Mouse (Mus musculus) R1 (cell line): ENCODE measurements around the gene Olfr324.

Experiments
- DNase-seq: peaks from one replicate; pipeline ENCODE4 v3.0.0-alpha.2; 2018; ENCODE audit warnings: low read depth, low spot score

Olfr324 gene

DNA sequence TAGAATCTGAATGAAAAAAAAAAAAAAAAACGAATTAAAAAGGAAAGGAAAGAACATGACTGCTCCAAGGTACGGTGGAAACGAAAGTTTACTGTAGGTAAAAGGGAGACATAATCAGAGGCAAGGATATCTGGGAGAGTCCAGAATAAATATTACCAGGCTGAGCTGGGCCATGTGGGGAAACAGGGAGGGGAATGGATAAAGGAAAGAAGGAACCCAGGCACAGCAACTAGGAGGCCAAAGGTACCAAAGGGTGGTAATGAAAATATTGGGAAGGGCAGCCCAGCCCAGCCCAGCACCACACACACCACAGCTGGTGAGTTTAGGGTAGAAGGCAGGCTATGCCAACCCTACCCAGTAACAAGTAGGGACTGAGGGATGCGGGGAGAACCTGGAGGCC is 40.0 kb downstream of the Olfr324 start:
- DNase-seq = no peak

GRCm38 (mm10) chr11:58636376-58636977 is 41.6 kb downstream of the Olfr324 start:
- DNase-seq = peak; percentile 57

GRCm38 (mm10) chr11:58638176-58638701 is 43.3 kb downstream of the Olfr324 start:
- DNase-seq = no peak

DNA sequence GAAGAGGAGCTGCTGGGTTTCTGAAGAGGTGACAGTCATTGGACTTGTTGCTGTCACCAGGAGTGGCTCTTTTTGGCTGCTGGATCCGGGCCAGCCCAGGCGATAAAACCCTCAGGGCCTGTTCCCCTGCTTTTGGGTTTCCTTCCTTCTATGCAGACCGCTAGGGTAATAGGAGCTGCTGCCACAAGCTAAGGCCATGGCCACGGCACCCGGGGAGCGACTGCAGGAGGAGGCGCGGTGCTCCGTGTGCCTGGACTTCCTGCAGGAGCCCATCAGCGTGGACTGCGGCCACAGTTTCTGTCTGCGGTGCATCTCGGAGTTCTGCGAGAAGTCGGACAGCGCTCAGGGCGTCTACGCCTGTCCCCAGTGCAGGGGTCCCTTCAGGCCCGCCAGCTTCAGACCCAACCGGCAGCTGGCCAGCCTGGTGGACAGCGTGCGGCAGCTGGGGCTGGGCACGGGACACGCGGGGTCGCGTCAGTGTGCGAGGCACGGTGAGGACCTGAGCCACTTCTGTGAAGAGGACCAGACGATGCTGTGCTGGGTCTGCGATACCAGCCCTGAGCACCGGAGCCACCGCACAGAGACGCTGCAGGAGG is 45.5 kb downstream of the Olfr324 start, which contains the start of gene Trim58:
Gene Trim58 (plus strand): TSS at position 194 of the 596 bp plus-strand sequence.
- DNase-seq = no peak

DNA sequence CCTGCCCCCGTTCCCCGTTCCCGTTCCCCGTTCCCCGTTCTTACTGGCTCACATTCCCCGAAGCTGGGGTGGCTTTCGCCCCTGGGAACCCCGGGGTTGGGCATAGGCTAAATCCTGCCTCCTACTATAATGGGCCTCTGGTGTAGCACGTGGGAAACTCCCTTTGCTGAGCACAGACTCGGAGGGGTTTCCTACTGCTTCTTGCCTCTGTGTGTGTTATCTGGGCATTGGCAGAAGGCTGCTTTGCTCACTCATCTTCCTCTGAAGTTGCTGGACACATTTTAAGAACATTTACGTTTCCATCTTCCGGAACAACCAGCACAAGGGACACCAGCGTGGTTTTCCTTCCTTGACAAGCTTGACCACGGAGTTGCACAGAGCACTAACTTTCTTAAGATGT is 46.1 kb downstream of the Olfr324 start:
- DNase-seq = no peak

- no peak for DNase-seq
These were observed 46.9 kb downstream of the Olfr324 start for GRCm38 (mm10) chr11:58641638-58642358.

GRCm38 (mm10) chr11:58643350-58643749 is 48.4 kb downstream of the Olfr324 start:
- peak; percentile 84 for DNase-seq
